Mouse (Mus musculus): ENCODE results near the gene Klhdc9. TPM values are rescaled to one million over a fixed set of nuclear protein-coding genes. Genes with fewer than 3 reads are reported as not detected.
A peak's percentile ranks its signal among the peaks of the same experiment; 100 is the strongest.

Klhdc9 gene
- polyA plus RNA-seq, 1 experiment from 2014 or later = 1.7 TPM

- DNase-seq (ENCODE audit: low spot score) (no peak), ATAC-seq (replicated peaks; ENCODE audit: low FRiP score) (no peak)
- WGBS = 69% methylated on average over 7 of the region's 7 CpGs
- H3K9ac ChIP-seq (ENCODE audit: low read length) = no peak overlapping the region
- no peaks in the 10 kb centered on the region for H3K27me3 ChIP-seq (ENCODE audit: control insufficient read depth, insufficient read depth, low read length)
- no peaks in the 10 kb centered on the region for H3K4me1 ChIP-seq (replicated peaks; ENCODE audit: control insufficient read depth, insufficient read depth, low read length)
- no peaks in the 10 kb centered on the region for H3K9me3 ChIP-seq (ENCODE audit: control insufficient read depth, low read length)
- no peak overlapping the region for H3K4me3 ChIP-seq (ENCODE audit: low read depth, low read length)
- H3K36me3 ChIP-seq (ENCODE audit: control insufficient read depth, insufficient read depth, low read length) = no peaks in the 10 kb centered on the region
- no peak overlapping the region for H3K4me2 ChIP-seq (ENCODE audit: low read depth, low read length, severe bottlenecking)
- H3K27ac ChIP-seq (ENCODE audit: low read depth, low read length) = no peak overlapping the region
These were observed 5.3 kb upstream of the Klhdc9 start for GRCm38 (mm10) chr1:171365934-171366333.

DNA sequence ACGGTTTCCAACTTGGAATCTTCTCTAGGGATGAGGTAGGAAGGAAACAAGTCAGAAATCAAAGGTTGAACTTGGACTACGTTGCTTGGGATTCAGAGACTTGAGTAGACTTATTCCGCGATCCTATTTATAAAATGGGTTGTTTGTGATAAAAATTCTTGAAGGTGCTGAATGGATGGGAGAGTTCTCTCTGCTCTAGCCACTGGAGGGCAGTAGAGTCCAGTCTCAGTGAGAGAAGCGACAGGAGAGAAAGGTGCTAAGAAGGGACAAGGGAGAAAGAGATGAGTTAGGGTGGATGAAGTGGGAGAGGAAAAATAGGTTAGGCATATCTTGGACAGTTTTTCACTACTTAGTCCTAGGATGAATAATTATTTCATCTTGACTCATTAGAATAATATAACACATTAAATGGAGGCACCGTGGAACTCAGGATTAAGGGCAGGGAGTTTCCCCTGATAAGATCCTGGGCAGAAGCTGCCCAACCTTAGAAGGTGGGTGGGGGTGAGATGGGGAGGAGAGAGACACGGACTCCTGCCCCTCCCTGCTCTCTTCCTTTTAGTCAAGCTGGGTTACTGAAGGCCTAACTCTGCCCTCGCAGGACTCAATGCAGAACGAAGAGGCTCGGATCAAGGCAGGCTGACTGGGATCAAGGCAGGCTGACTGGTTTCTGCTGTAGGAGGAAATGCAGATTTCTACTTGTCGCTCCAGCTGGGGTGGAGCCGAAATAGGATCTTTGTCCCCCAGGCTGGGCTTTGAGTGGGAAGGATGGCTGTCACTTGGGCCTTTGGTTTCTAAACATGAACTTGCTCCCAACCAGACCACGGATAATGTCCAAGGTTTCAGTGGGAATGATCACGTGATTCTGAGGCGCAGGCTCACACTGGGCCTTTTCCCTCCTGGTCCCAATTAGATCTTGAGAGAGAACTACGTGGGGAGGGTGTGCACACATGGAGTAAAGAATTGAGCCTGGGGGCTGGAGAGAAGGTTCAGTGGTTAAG, 807 bp upstream of the Klhdc9 start:
- Histone ChIP-seq H3K27ac (ENCODE audit: low read depth, low read length) (peak overlapping the region; percentile 42; the same call in 1 of the 2 replicates), H3K9ac (ENCODE audit: low read length) (peak overlapping the region; percentile 56), H3K4me3 (ENCODE audit: low read depth, low read length) (peak overlapping the region; percentile 43), H3K4me1 (replicated peaks; ENCODE audit: control insufficient read depth, insufficient read depth, low read length) (peaks cover 3% of the 10 kb centered on the region; the same call in 1 of the 2 replicates), H3K27me3 (ENCODE audit: control insufficient read depth, insufficient read depth, low read length) (no peaks in the 10 kb centered on the region), H3K4me2 (ENCODE audit: low read depth, low read length, severe bottlenecking) (peak overlapping the region; percentile 70), H3K36me3 (ENCODE audit: control insufficient read depth, insufficient read depth, low read length) (peaks cover 9% of the 10 kb centered on the region), H3K9me3 (ENCODE audit: control insufficient read depth, low read length) (peaks cover 3% of the 10 kb centered on the region; the same call in 1 of the 2 replicates)
- WGBS = 36% methylated on average over 16 of the region's 16 CpGs
- peak; percentile 64 for ATAC-seq (replicated peaks; ENCODE audit: low FRiP score)
- DNase-seq (ENCODE audit: low spot score) = peak; percentile 74

- peaks cover 3% of the 10 kb centered on the region; the same call in 1 of the 2 replicates for H3K9me3 ChIP-seq (ENCODE audit: control insufficient read depth, low read length)
- peak overlapping the region; percentile 70 for H3K4me2 ChIP-seq (ENCODE audit: low read depth, low read length, severe bottlenecking)
- no peak overlapping the region for H3K27ac ChIP-seq (ENCODE audit: low read depth, low read length)
- WGBS = 5% methylated on average over 26 of the region's 26 CpGs
- ATAC-seq (replicated peaks; ENCODE audit: low FRiP score) (peak; percentile 65; the same call in 1 of the 2 replicates), DNase-seq (ENCODE audit: low spot score) (peak; percentile 65)
- H3K9ac ChIP-seq (ENCODE audit: low read length) = peak overlapping the region; percentile 58
- no peaks in the 10 kb centered on the region for H3K27me3 ChIP-seq (ENCODE audit: control insufficient read depth, insufficient read depth, low read length)
- H3K4me1 ChIP-seq (replicated peaks; ENCODE audit: control insufficient read depth, insufficient read depth, low read length) = peaks cover 3% of the 10 kb centered on the region; the same call in 1 of the 2 replicates
- H3K36me3 ChIP-seq (ENCODE audit: control insufficient read depth, insufficient read depth, low read length) = peaks cover 9% of the 10 kb centered on the region
- H3K4me3 ChIP-seq (ENCODE audit: low read depth, low read length) = peak overlapping the region; percentile 43
These were observed 345 bp downstream of the Klhdc9 start for GRCm38 (mm10) chr1:171360253-171360652.

DNA sequence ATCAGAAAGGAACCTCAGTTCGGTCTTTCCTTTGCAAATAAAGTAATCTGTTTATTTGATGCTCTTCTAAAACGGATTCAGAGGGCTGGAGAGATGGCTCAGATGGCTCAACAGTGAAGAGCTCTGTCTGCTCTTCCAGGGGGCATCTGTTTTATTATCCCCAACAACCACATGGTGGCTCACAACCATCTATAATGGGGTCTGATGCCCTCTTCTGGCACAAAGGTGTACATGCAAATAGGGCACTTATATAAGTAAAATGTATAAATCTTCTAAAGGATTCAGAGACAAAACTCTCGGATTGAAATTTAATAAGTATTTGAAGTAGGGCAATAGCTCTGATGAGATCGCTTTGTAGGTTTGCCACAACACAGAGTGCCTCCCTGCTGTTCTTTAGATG, 2.2 kb downstream of the Klhdc9 start:
- Histone ChIP-seq H3K9me3 (ENCODE audit: control insufficient read depth, low read length) (peaks cover 3% of the 10 kb centered on the region; the same call in 1 of the 2 replicates), H3K27ac (ENCODE audit: low read depth, low read length) (no peak overlapping the region), H3K4me3 (ENCODE audit: low read depth, low read length) (no peak overlapping the region), H3K9ac (ENCODE audit: low read length) (no peak overlapping the region), H3K36me3 (ENCODE audit: control insufficient read depth, insufficient read depth, low read length) (peaks cover 9% of the 10 kb centered on the region), H3K4me2 (ENCODE audit: low read depth, low read length, severe bottlenecking) (no peak overlapping the region), H3K27me3 (ENCODE audit: control insufficient read depth, insufficient read depth, low read length) (no peaks in the 10 kb centered on the region), H3K4me1 (replicated peaks; ENCODE audit: control insufficient read depth, insufficient read depth, low read length) (peaks cover 3% of the 10 kb centered on the region; the same call in 1 of the 2 replicates)
- DNase-seq (ENCODE audit: low spot score) (no peak), ATAC-seq (replicated peaks; ENCODE audit: low FRiP score) (no peak)
- 79% methylated on average over 4 of the region's 4 CpGs for WGBS

DNA sequence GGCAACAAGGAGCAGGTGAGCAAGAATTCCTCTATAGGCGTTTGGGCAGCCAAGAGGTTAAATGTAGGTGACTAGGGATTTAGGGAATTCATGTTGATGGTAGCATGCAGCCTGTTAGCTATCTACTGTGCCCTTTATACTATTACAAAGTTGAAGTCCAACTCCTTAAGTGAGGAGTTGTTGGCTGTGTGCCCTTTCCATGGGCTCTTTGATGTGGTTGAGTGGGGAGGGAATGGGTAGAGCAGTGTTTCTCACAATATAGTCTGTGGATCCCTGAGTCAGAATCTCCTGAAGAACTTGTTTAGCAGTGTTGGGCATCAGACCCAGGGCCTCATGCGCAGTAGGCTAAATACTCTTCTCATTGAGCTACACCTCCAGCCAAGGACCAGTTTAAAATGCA, 3.8 kb downstream of the Klhdc9 start:
- Histone ChIP-seq H3K27me3 (ENCODE audit: control insufficient read depth, insufficient read depth, low read length) (no peaks in the 10 kb centered on the region), H3K9ac (ENCODE audit: low read length) (no peak overlapping the region), H3K27ac (ENCODE audit: low read depth, low read length) (no peak overlapping the region), H3K4me3 (ENCODE audit: low read depth, low read length) (no peak overlapping the region), H3K9me3 (ENCODE audit: control insufficient read depth, low read length) (peaks cover 3% of the 10 kb centered on the region; the same call in 1 of the 2 replicates), H3K36me3 (ENCODE audit: control insufficient read depth, insufficient read depth, low read length) (peaks cover 9% of the 10 kb centered on the region), H3K4me2 (ENCODE audit: low read depth, low read length, severe bottlenecking) (no peak overlapping the region), H3K4me1 (replicated peaks; ENCODE audit: control insufficient read depth, insufficient read depth, low read length) (peaks cover 3% of the 10 kb centered on the region; the same call in 1 of the 2 replicates)
- no peak for DNase-seq (ENCODE audit: low spot score)
- WGBS = 90% methylated on average over 2 of the region's 2 CpGs
- ATAC-seq (replicated peaks; ENCODE audit: low FRiP score) = no peak

DNA sequence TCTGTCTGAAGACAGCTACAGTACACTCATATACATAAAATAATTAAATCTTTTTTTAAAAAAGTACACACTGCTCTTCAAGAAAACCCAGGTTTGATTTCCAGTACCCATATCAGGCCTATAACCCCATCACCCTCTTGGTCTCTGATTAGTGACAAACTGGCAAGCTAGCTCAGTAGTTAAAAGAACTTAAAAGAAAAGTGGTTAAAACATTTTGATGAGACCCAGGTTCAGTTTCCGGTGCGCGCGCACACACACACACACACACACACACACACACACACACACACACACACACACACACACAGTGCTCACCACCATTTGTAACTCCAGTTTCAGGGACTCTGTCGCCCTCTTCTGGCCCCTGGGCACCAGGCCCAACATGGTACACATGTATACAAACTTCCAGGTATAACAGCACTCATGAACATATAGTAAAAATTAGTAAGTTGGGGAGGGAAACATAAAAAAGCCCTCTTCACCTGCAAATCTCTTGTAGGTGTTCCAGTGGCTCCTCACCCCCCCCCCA, 4.7 kb downstream of the Klhdc9 start:
- Histone ChIP-seq H3K4me2 (ENCODE audit: low read depth, low read length, severe bottlenecking) (no peak overlapping the region), H3K4me3 (ENCODE audit: low read depth, low read length) (no peak overlapping the region), H3K27me3 (ENCODE audit: control insufficient read depth, insufficient read depth, low read length) (no peaks in the 10 kb centered on the region), H3K9ac (ENCODE audit: low read length) (no peak overlapping the region), H3K36me3 (ENCODE audit: control insufficient read depth, insufficient read depth, low read length) (peaks cover 9% of the 10 kb centered on the region), H3K27ac (ENCODE audit: low read depth, low read length) (no peak overlapping the region), H3K9me3 (ENCODE audit: control insufficient read depth, low read length) (peaks cover 3% of the 10 kb centered on the region; the same call in 1 of the 2 replicates), H3K4me1 (replicated peaks; ENCODE audit: control insufficient read depth, insufficient read depth, low read length) (peaks cover 3% of the 10 kb centered on the region; the same call in 1 of the 2 replicates)
- WGBS = 81% methylated on average over 5 of the region's 5 CpGs
- ATAC-seq (replicated peaks; ENCODE audit: low FRiP score) (no peak), DNase-seq (ENCODE audit: low spot score) (no peak)

DNA sequence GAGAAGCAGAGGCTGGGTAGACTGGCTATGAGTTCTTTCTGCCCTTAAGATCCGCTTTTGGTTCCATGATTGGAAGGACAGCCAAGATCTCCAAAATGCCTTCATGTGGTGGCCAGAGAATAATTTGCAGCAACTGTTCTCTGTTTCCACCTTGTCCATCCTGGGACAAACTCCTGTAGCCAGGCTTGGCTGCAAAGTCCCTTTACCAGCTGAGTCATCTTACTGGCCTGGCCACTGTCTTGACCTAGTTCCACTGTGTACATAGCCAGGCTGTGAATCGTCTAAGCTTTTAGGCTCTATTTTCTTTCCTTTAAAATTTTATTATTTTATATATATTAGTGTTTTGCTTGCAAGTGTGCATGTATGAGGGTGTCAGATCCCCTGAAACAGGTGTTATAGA, 11.4 kb downstream of the Klhdc9 start:
- Histone ChIP-seq H3K27ac (ENCODE audit: low read depth, low read length) (no peak overlapping the region), H3K9ac (ENCODE audit: low read length) (no peak overlapping the region), H3K27me3 (ENCODE audit: control insufficient read depth, insufficient read depth, low read length) (no peaks in the 10 kb centered on the region), H3K4me3 (ENCODE audit: low read depth, low read length) (no peak overlapping the region), H3K4me2 (ENCODE audit: low read depth, low read length, severe bottlenecking) (no peak overlapping the region), H3K4me1 (replicated peaks; ENCODE audit: control insufficient read depth, insufficient read depth, low read length) (no peaks in the 10 kb centered on the region; the same call in 1 of the 2 replicates), H3K36me3 (ENCODE audit: control insufficient read depth, insufficient read depth, low read length) (no peaks in the 10 kb centered on the region), H3K9me3 (ENCODE audit: control insufficient read depth, low read length) (peaks cover 6% of the 10 kb centered on the region; the same call in 1 of the 2 replicates)
- ATAC-seq (replicated peaks; ENCODE audit: low FRiP score) = no peak
- 96% methylated on average over 2 of the region's 2 CpGs for WGBS
- no peak for DNase-seq (ENCODE audit: low spot score)

- ATAC-seq (replicated peaks; ENCODE audit: low FRiP score) = no peak
- 91% methylated on average over 3 of the region's 3 CpGs for WGBS
- no peaks in the 10 kb centered on the region; the same call in 1 of the 2 replicates for H3K4me1 ChIP-seq (replicated peaks; ENCODE audit: control insufficient read depth, insufficient read depth, low read length)
- no peak overlapping the region for H3K9ac ChIP-seq (ENCODE audit: low read length)
- H3K4me2 ChIP-seq (ENCODE audit: low read depth, low read length, severe bottlenecking) = no peak overlapping the region
- H3K9me3 ChIP-seq (ENCODE audit: control insufficient read depth, low read length) = peaks cover 6% of the 10 kb centered on the region; the same call in 1 of the 2 replicates
- H3K27ac ChIP-seq (ENCODE audit: low read depth, low read length) = no peak overlapping the region
- H3K4me3 ChIP-seq (ENCODE audit: low read depth, low read length) = no peak overlapping the region
- no peaks in the 10 kb centered on the region for H3K27me3 ChIP-seq (ENCODE audit: control insufficient read depth, insufficient read depth, low read length)
- DNase-seq (ENCODE audit: low spot score) = no peak
- no peaks in the 10 kb centered on the region for H3K36me3 ChIP-seq (ENCODE audit: control insufficient read depth, insufficient read depth, low read length)
These were observed 11.9 kb downstream of the Klhdc9 start for GRCm38 (mm10) chr1:171348665-171349064.
